Mouse (Mus musculus) limb, embryonic 14.5 days (tissue): ENCODE measurements around the gene Tbxas1. TPM values are rescaled to one million over a fixed set of nuclear protein-coding genes. Genes with fewer than 3 reads are reported as not detected.

ENCODE experiments used
- ATAC-seq: fragments of 200-750 bp; cut with Nextera tagmentation; 2 replicates; pipeline ENCODE4 v1.8.0; 2017; ENCODE audit warnings: low read depth, moderate number of reproducible peaks, moderate TSS enrichment; ENCODE audit not compliant: low FRiP score
- DNase-seq: peaks from one replicate; pipeline ENCODE4 v3.0.0-alpha.2; 2015; ENCODE audit warnings: low spot score
- H3K27ac ChIP-seq: fragments of 300-500 bp; sonication (generic); replicated peaks from 2 replicates; pipeline ENCODE4 v1.5.1; 2014; ENCODE audit warnings: low read depth, mild to moderate bottlenecking, low read length, moderate library complexity, mixed read lengths
- H3K27me3 ChIP-seq: fragments of 300-500 bp; sonication (generic); 2 replicates; pipeline ENCODE4 v1.6.1; 2014; ENCODE audit warnings: low read length, mixed read lengths; ENCODE audit not compliant: control insufficient read depth, insufficient read depth
- H3K36me3 ChIP-seq: fragments of 300-500 bp; sonication (generic); 2 replicates; pipeline ENCODE4 v1.6.1; 2014; ENCODE audit warnings: mild to moderate bottlenecking, low read length, moderate library complexity, mixed read lengths; ENCODE audit not compliant: control insufficient read depth, insufficient read depth
- H3K4me1 ChIP-seq: fragments of 300-500 bp; sonication (generic); 2 replicates; pipeline ENCODE4 v1.6.1; 2014; ENCODE audit warnings: antibody characterized with exemption, low read length, mixed read lengths; ENCODE audit not compliant: control insufficient read depth, insufficient read depth
- H3K4me2 ChIP-seq: fragments of 300-500 bp; sonication (generic); replicated peaks from 2 replicates; pipeline ENCODE4 v1.6.1; 2014; ENCODE audit warnings: low read depth, mild to moderate bottlenecking, low read length, moderate library complexity; ENCODE audit not compliant: severe bottlenecking
- H3K4me3 ChIP-seq: fragments of 300-500 bp; sonication (generic); replicated peaks from 2 replicates; pipeline ENCODE4 v1.5.1; 2014; ENCODE audit warnings: low read length
- H3K9ac ChIP-seq: fragments of 300-500 bp; sonication (generic); 2 replicates; pipeline ENCODE4 v1.6.1; 2014; ENCODE audit warnings: mild to moderate bottlenecking, low read depth, low read length, moderate library complexity; ENCODE audit not compliant: severe bottlenecking
- H3K9me3 ChIP-seq: fragments of 300-500 bp; sonication (generic); 2 replicates; pipeline ENCODE4 v1.6.1; 2016; ENCODE audit warnings: low read length; ENCODE audit not compliant: control insufficient read depth
- POLR2A ChIP-seq: fragments of 200-500 bp; IDR thresholded peaks from 2 replicates; pipeline ENCODE4 v1.8.0; 2012; ENCODE audit warnings: inconsistent platforms, mild to moderate bottlenecking, moderate library complexity, borderline replicate concordance; ENCODE audit not compliant: insufficient read depth, insufficient read length; ENCODE audit errors: extremely low read depth
- WGBS: fragments of 180-500 bp; shearing (Covaris S2); extraction: QIAGEN DNeasy Blood & Tissue Kit; methylation state at CpG from one replicate; pipeline ENCODE4 v1.1.7; 2014; 5-methylcytosine and 5-hydroxymethylcytosine counted together
- polyA plus RNA-seq, 2 experiments: library from polyadenylated mRNA; depleted of rRNA in 1 of 2; stranded (reverse) in 1 of 2; unstranded in 1 of 2; fragments of >200 nt; fragmentation: Nextera tagmentation in 1 of 2; extraction: Ambion mirVana in 1 of 2; gene quantifications; 2 replicates each; pipeline versions ENCODE4 v1.2.1 to v1.2.3; 2012 to 2014

Tbxas1 gene
- polyA plus RNA-seq, 2 experiments: 1.8 to 2.6 TPM

DNA sequence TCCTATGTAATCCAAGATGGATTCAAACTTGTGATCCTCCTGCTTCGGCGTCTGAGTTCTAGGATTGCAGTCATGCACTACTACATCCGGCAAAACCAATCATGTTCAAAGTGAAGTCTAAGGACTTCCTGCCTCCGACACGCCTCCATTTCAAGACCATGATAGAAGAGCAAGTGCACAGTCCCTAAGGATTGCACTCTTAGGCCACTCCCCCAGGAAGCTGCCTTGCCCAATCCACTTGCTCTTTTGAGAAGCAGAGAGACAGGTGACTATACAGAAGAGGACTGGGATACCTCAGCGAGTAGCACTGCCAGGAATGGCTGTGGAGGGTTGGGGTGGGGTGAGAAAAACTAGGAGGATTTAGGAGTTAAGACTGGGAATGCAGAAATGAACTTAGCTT, 14.0 kb downstream of the Tbxas1 start:
- H3K9ac ChIP-seq: no peak overlapping the region
- no peaks in the 10 kb centered on the region for H3K9me3 ChIP-seq
- no peak overlapping the region for H3K4me3 ChIP-seq
- H3K4me2 ChIP-seq: no peak overlapping the region
- no peaks in the 10 kb centered on the region for H3K36me3 ChIP-seq
- DNase-seq (no peak), ATAC-seq (no peak)
- H3K27ac ChIP-seq: no peak overlapping the region
- 76% methylated on average over 6 of the region's 6 CpGs for WGBS
- H3K27me3 ChIP-seq: no peaks in the 10 kb centered on the region
- TF ChIP-seq POLR2A: no peak
- H3K4me1 ChIP-seq: no peaks in the 10 kb centered on the region; the same call in 1 of the 2 replicates

GRCm38 (mm10) chr6:38892017-38892416, 16.8 kb downstream of the Tbxas1 start:
- DNase-seq: no peak
- no peaks in the 10 kb centered on the region for H3K27me3 ChIP-seq

DNA sequence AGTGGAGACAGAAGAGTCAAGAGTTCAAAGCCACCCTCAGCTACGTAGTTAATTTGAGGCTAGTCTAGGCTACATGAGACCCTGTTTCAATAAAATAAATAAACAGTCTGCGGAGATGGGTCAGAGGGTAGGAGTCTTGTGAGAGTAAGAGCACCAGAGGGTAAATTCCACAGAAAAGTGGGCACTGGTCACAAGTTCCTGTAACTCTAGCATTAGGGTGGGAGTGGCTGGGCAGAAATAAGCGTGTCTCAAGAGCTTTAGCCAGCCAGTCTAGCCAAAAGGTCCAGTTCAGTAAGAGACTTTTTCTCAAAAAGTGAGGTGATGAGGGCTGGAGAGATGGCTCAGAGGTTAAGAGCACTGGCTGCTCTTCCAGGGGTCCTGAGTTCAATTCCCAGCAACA, 18.4 kb downstream of the Tbxas1 start:
- H3K4me3 ChIP-seq: no peak overlapping the region
- ATAC-seq (no peak), DNase-seq (no peak)
- TF ChIP-seq POLR2A: no peak
- no peak overlapping the region for H3K9ac ChIP-seq
- 74% methylated on average over 3 of the region's 3 CpGs for WGBS
- H3K27ac ChIP-seq: no peak overlapping the region
- no peaks in the 10 kb centered on the region for H3K4me1 ChIP-seq
- H3K36me3 ChIP-seq: no peaks in the 10 kb centered on the region
- H3K9me3 ChIP-seq: no peaks in the 10 kb centered on the region
- no peak overlapping the region for H3K4me2 ChIP-seq
- H3K27me3 ChIP-seq: no peaks in the 10 kb centered on the region

More at GRCm38 (mm10) chr6:38892017-38892416, 16.8 kb downstream of the Tbxas1 start:
- no peak for TF ChIP-seq POLR2A
- Histone ChIP-seq H3K9me3 (no peaks in the 10 kb centered on the region), H3K4me1 (no peaks in the 10 kb centered on the region), H3K4me2 (no peak overlapping the region), H3K9ac (no peak overlapping the region), H3K27ac (no peak overlapping the region), H3K36me3 (no peaks in the 10 kb centered on the region), H3K4me3 (no peak overlapping the region)
- no peak for ATAC-seq
- 63% methylated on average over 2 of the region's 2 CpGs for WGBS

- no peaks in the 10 kb centered on the region for H3K4me1 ChIP-seq
- 91% methylated on average over 4 of the region's 4 CpGs for whole genome bisulfite sequencing
- no peak overlapping the region for H3K27ac ChIP-seq
- no peaks in the 10 kb centered on the region for H3K36me3 ChIP-seq
- no peaks in the 10 kb centered on the region for H3K9me3 ChIP-seq
- DNase-seq (no peak), ATAC-seq (no peak)
- H3K4me2 ChIP-seq: no peak overlapping the region
- H3K27me3 ChIP-seq: no peaks in the 10 kb centered on the region
- TF ChIP-seq POLR2A: no peak
- no peak overlapping the region for H3K4me3 ChIP-seq
- no peak overlapping the region for H3K9ac ChIP-seq
Observed at GRCm38 (mm10) chr6:38900073-38900472, 24.9 kb downstream of the Tbxas1 start.

DNA sequence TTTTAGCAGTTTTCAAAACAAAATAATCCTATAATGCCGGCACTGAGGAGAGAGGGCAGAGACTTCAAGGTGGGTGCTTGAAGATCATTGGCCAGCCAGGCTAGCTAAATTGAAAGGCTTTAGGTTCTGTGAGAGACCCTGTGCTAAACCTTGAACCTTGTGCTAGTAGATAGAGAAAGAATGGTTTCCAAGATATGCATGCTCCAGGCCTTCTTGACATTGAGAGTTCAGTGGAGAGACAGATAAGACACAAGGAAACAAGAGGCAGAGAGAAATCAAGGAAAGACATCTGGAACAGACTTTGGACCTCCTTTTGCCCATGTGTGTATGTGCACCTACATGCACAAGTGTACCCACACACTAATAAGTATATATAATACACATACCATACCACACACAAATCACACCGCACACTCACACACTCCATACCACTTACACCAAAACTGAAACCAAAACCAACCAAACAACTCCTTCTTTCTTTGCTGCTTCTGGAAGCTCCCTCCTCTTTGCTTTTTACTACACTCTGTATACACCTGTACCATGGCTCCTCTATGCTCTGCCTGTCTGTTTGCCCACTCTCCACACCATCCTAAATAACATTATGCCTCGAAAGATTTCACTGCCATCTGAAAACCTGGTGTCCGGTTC, 25.4 kb downstream of the Tbxas1 start:
- no peaks in the 10 kb centered on the region for H3K36me3 ChIP-seq
- no peaks in the 10 kb centered on the region for H3K27me3 ChIP-seq
- no peak for DNase-seq
- 88% methylated on average over 4 of the region's 4 CpGs for WGBS
- TF ChIP-seq POLR2A: no peak
- no peak for ATAC-seq
- H3K9me3 ChIP-seq: no peaks in the 10 kb centered on the region
- no peak overlapping the region for H3K4me3 ChIP-seq
- H3K4me1 ChIP-seq: no peaks in the 10 kb centered on the region
- H3K4me2 ChIP-seq: no peak overlapping the region
- no peak overlapping the region for H3K27ac ChIP-seq
- no peak overlapping the region for H3K9ac ChIP-seq
